In genomic region chr6:18889030-18889429, GRCm38 (mm10) we compare ENCODE assay signal across 15 mouse cellular contexts. TPM values are rescaled to one million over a fixed set of nuclear protein-coding genes. Genes with fewer than 3 reads are reported as not detected.
"Had no signal": no experiment of that assay in that cellular context is flagged by ENCODE, and none has a peak within 500 bp of the region (broad histone marks: within the 10 kb centered on the region; RNA-seq: fewer than 3 reads in every experiment).

No protein-coding gene starts in this region.

- ATAC-seq: intestine, embryonic 15.5 days; liver, postnatal 0 days; midbrain, embryonic 16.5 days had no signal

- DNase-seq: kidney, adult 18-20 months; kidney, postnatal 10 days; kidney, postnatal 4 days; liver; liver, embryonic 13.5 days; liver, postnatal 0 days; lung, postnatal 14 days; retina, postnatal 1 day; thymus, adult 18-20 months; thymus, postnatal 14 days had no signal

RNA-seq across cellular contexts. Expression of gene Ankrd7, which starts 22.9 kb away (rescaled TPM):
- total RNA-seq: layer of hippocampus, adult 2 months; layer of hippocampus, postnatal 10 days; left cerebral cortex, adult 18-20 months had no signal
